Mouse (Mus musculus) G1E (cell line): ENCODE measurements around the gene Dnttip2. TPM values are rescaled to one million over a fixed set of nuclear protein-coding genes. Genes with fewer than 3 reads are reported as not detected.
"Not testable (repeated sequence)": the region's sequence is repeated elsewhere in the genome, so short reads cannot be mapped to it uniquely, and the experiment has no call there.

Experiments used
- ATAC-seq: 2 replicates; pipeline ENCODE4 v1.8.0; 2016; ENCODE audit warnings: mild to moderate bottlenecking; ENCODE audit not compliant: insufficient number of reproducible peaks, poor library complexity, low FRiP score, severe bottlenecking; ENCODE audit errors: extremely low read depth
- DNase-seq: peaks from one replicate; pipeline ENCODE4 v3.0.0; 2012; ENCODE audit warnings: low spot score
- H3K27me3 ChIP-seq: 2 replicates; pipeline ENCODE4 v1.6.1; 2012; ENCODE audit warnings: mild to moderate bottlenecking, low read length, inconsistent platforms; ENCODE audit not compliant: insufficient read depth
- H3K36me3 ChIP-seq: replicated peaks from 2 replicates; pipeline ENCODE3; 2012; ENCODE audit warnings: mild to moderate bottlenecking, inconsistent platforms
- H3K4me1 ChIP-seq: 2 replicates; pipeline ENCODE4 v1.6.1; 2012; ENCODE audit warnings: low read depth, low read length, inconsistent platforms, mixed read lengths; ENCODE audit not compliant: insufficient read depth
- H3K4me3 ChIP-seq: 2 replicates; pipeline ENCODE4 v1.5.1; 2012; ENCODE audit warnings: low read depth, mild to moderate bottlenecking, inconsistent platforms, low read length, moderate library complexity, mixed read lengths
- H3K9me3 ChIP-seq: replicated peaks from 2 replicates; pipeline ENCODE4 v1.6.1; 2012; ENCODE audit warnings: inconsistent platforms
- CTCF ChIP-seq: IDR thresholded peaks from 2 replicates; pipeline ENCODE4 v1.5.1; 2012; ENCODE audit warnings: low read depth, low read length, inconsistent platforms, mixed read lengths
- GATA1 ChIP-seq: IDR thresholded peaks from 2 replicates; pipeline ENCODE4 v1.6.1; 2012; ENCODE audit warnings: borderline replicate concordance, low read length, inconsistent platforms, mixed read lengths
- GATA2 ChIP-seq: IDR thresholded peaks from 2 replicates; pipeline ENCODE4 v1.6.1; 2012; ENCODE audit warnings: low read depth, low read length, inconsistent platforms, borderline replicate concordance
- POLR2AphosphoS5 ChIP-seq: IDR thresholded peaks from 2 replicates; pipeline ENCODE4 v1.6.1; 2012; ENCODE audit warnings: low read depth, low read length, inconsistent platforms; ENCODE audit not compliant: insufficient replicate concordance
- TAL1 ChIP-seq: conservative IDR thresholded peaks from 2 replicates; pipeline ENCODE4 v1.6.1; 2012; ENCODE audit warnings: low read depth, low read length, inconsistent platforms, mixed read lengths
- polyA plus RNA-seq: library from polyadenylated mRNA; stranded (reverse); fragments of >175 nt; gene quantifications from 2 replicates; pipeline ENCODE4 v1.2.3, GENCODE M21; 2012
- total RNA-seq, 2 experiments: library from RNA; stranded (forward) in 1 of 2; stranded (reverse) in 1 of 2; fragments of 200-1000 nt in 1 of 2; fragments of >200 nt in 1 of 2; fragmentation: Nextera tagmentation in 1 of 2; gene quantifications; 2 replicates each; pipeline ENCODE4 v1.2.3; 2014 to 2017

Dnttip2 gene
- total and polyA plus RNA-seq, 3 experiments = 16.7 to 158 (median 138) TPM

GRCm38 (mm10) chr3:122269986-122270385 is 4.2 kb upstream of the Dnttip2 start:
- Histone ChIP-seq H3K4me1 (peaks cover 16% of the 10 kb centered on the region), H3K9me3 (no peaks in the 10 kb centered on the region), H3K36me3 (peaks cover 43% of the 10 kb centered on the region), H3K27me3 (no peaks in the 10 kb centered on the region), H3K4me3 (no peak overlapping the region)
- ATAC-seq (no peak), DNase-seq (no peak)
- TF ChIP-seq POLR2AphosphoS5 (no peak), GATA1 (no peak), TAL1 (no peak), CTCF (no peak), GATA2 (no peak)

GRCm38 (mm10) chr3:122272565-122272964 is 1.6 kb upstream of the Dnttip2 start:
- ATAC-seq = not testable (repeated sequence)
- peaks cover 35% of the 10 kb centered on the region for H3K4me1 ChIP-seq
- H3K36me3 ChIP-seq = peaks cover 49% of the 10 kb centered on the region

GRCm38 (mm10) chr3:122273407-122274240 is 564 bp upstream of the Dnttip2 start:
- TF ChIP-seq GATA1 = no peak
- TF ChIP-seq TAL1 = no peak
- no peak for TF ChIP-seq POLR2AphosphoS5
- TF ChIP-seq GATA2 = no peak
- TF ChIP-seq CTCF = no peak
- H3K4me3 ChIP-seq = peak overlapping the region; percentile 94
- H3K4me1 ChIP-seq = peaks cover 44% of the 10 kb centered on the region
- ATAC-seq (peak; percentile 77), DNase-seq (peak; percentile 78)
- no peaks in the 10 kb centered on the region for H3K27me3 ChIP-seq
- no peaks in the 10 kb centered on the region for H3K9me3 ChIP-seq
- H3K36me3 ChIP-seq = peaks cover 52% of the 10 kb centered on the region

More at GRCm38 (mm10) chr3:122272565-122272964, 1.6 kb upstream of the Dnttip2 start:
- not testable (repeated sequence) for DNase-seq, H3K27me3 ChIP-seq, H3K9me3 ChIP-seq, H3K4me3 ChIP-seq

- no peak for ATAC-seq
- Histone ChIP-seq H3K9me3 (no peaks in the 10 kb centered on the region), H3K27me3 (no peaks in the 10 kb centered on the region), H3K36me3 (peaks cover 61% of the 10 kb centered on the region), H3K4me3 (peak overlapping the region; percentile 94), H3K4me1 (peaks cover 52% of the 10 kb centered on the region)
- no peak for TF ChIP-seq GATA1
- no peak for TF ChIP-seq TAL1
- no peak for TF ChIP-seq CTCF
- no peak for TF ChIP-seq POLR2AphosphoS5
- no peak for TF ChIP-seq GATA2
- DNase-seq = no peak
These were observed 923 bp downstream of the Dnttip2 start for GRCm38 (mm10) chr3:122275111-122275510.

GRCm38 (mm10) chr3:122287195-122287594 is 13.0 kb downstream of the Dnttip2 start:
- peaks cover 5% of the 10 kb centered on the region for H3K27me3 ChIP-seq
- H3K36me3 ChIP-seq = peaks cover 37% of the 10 kb centered on the region
- ATAC-seq (no peak), DNase-seq (no peak)
- H3K9me3 ChIP-seq = no peaks in the 10 kb centered on the region
- 0 out of 2 replicates have a peak, but pooled peaks cover 7% of the 10 kb centered on the region for H3K4me1 ChIP-seq
- TF ChIP-seq CTCF = no peak
- TF ChIP-seq GATA1 = no peak
- no peak for TF ChIP-seq TAL1
- TF ChIP-seq GATA2 = no peak
- no peak for TF ChIP-seq POLR2AphosphoS5
- H3K4me3 ChIP-seq = no peak overlapping the region

GRCm38 (mm10) chr3:122288613-122289195 is 14.5 kb downstream of the Dnttip2 start:
- no peak for ATAC-seq
- TF ChIP-seq POLR2AphosphoS5 (no peak), CTCF (no peak), GATA1 (no peak), GATA2 (no peak), TAL1 (no peak)
- no peaks in the 10 kb centered on the region for H3K9me3 ChIP-seq
- no peak overlapping the region for H3K4me3 ChIP-seq
- peaks cover 13% of the 10 kb centered on the region for H3K4me1 ChIP-seq
- peaks cover 5% of the 10 kb centered on the region for H3K27me3 ChIP-seq
- no peak for DNase-seq
- peaks cover 22% of the 10 kb centered on the region for H3K36me3 ChIP-seq

- not testable (repeated sequence) for H3K4me3 ChIP-seq, H3K27me3 ChIP-seq, H3K9me3 ChIP-seq, DNase-seq, ATAC-seq
- H3K4me1 ChIP-seq = peaks cover 19% of the 10 kb centered on the region
- H3K36me3 ChIP-seq = peaks cover 16% of the 10 kb centered on the region
These were observed 15.2 kb downstream of the Dnttip2 start for GRCm38 (mm10) chr3:122289344-122289743.
